Mouse (Mus musculus) central nervous system, embryonic 18 days (tissue): ENCODE results near the gene Gc. TPM values are rescaled to one million over a fixed set of nuclear protein-coding genes. Genes with fewer than 3 reads are reported as not detected.

ENCODE experiments used
- polyA plus RNA-seq: library from polyadenylated mRNA; depleted of rRNA; stranded (reverse); fragments of >200 nt; gene quantifications from 2 replicates; pipeline ENCODE4 v1.2.3, GENCODE M21; 2012; rRNA removed

The Gc gene
- polyA plus RNA-seq, result 0.07 TPM in 1 of 2 replicates, not detected in the other

GRCm38 (mm10) chr5:89457554-89458062, at the start of gene Gc:
Gc (minus strand) TSS chr5:89457898.

Other genes with a start within 250 kb of the Gc start
- 0.17 and 0.27 TPM in 2 replicates for gene Npffr2, start 69.5 kb upstream of the Gc start, polyA plus RNA-seq